Mouse (Mus musculus): Measurements from ENCODE around the gene Uck2.

- no peak for TF ChIP-seq POLR2A (IDR thresholded peaks at IDR 0.05; ENCODE audit: insufficient read length, low read depth)
- no peak for TF ChIP-seq MAX (IDR thresholded peaks at IDR 0.05; ENCODE audit: low read depth)
- TF ChIP-seq POLR2AphosphoS2 (IDR thresholded peaks at IDR 0.05; ENCODE audit: insufficient read length, low read depth) = no peak
- no peak for TF ChIP-seq E2F4 (IDR thresholded peaks at IDR 0.05; ENCODE audit: insufficient read depth)
- TF ChIP-seq REST (IDR thresholded peaks at IDR 0.05; ENCODE audit: insufficient read depth, insufficient read length) = no peak
Measured at GRCm38 (mm10) chr1:167271841-167272240, 13.3 kb downstream of the Uck2 start.
